Mouse (Mus musculus): ENCODE measurements around the gene Gm21366.
"Not testable (repeated sequence)": the region's sequence is repeated elsewhere in the genome, so short reads cannot be mapped to it uniquely, and the experiment has no call there.

Gm21366 gene

GRCm38 (mm10) chrY:22861156-22861555 lies at the start of gene Gm21366:
Gm21366 (minus strand) TSS chrY:22861256.
- DNase-seq (ENCODE audit: low spot score) = not testable (repeated sequence)

Data from layer of hippocampus, adult 11-12 months (tissue).